Mouse (Mus musculus) stomach, embryonic 15.5 days (tissue): ENCODE data around the gene Mbd3. TPM values are rescaled to one million over a fixed set of nuclear protein-coding genes. Genes with fewer than 3 reads are reported as not detected.

ENCODE experiments used
- ATAC-seq: fragments of 200-750 bp; cut with Nextera tagmentation; 2 replicates; pipeline ENCODE4 v1.8.0; 2017; ENCODE audit warnings: low read depth, moderate number of reproducible peaks, moderate TSS enrichment; ENCODE audit not compliant: insufficient read depth, low FRiP score
- H3K27ac ChIP-seq: fragments of 300-500 bp; sonication (generic); 2 replicates; pipeline ENCODE4 v1.5.1; 2015; ENCODE audit warnings: mild to moderate bottlenecking, inconsistent platforms
- H3K27me3 ChIP-seq: fragments of 300-500 bp; sonication (generic); replicated peaks from 2 replicates; pipeline ENCODE4 v1.6.1; 2015; ENCODE audit warnings: inconsistent platforms
- H3K36me3 ChIP-seq: fragments of 300-500 bp; sonication (generic); 2 replicates; pipeline ENCODE4 v1.6.1; 2015; ENCODE audit warnings: inconsistent platforms
- H3K4me1 ChIP-seq: fragments of 300-500 bp; sonication (generic); 2 replicates; pipeline ENCODE4 v1.6.1; 2015; ENCODE audit warnings: inconsistent platforms
- H3K4me2 ChIP-seq: fragments of 300-500 bp; sonication (generic); 2 replicates; pipeline ENCODE4 v1.6.1; 2015; ENCODE audit warnings: mild to moderate bottlenecking, inconsistent platforms
- H3K4me3 ChIP-seq: fragments of 300-500 bp; sonication (generic); replicated peaks from 2 replicates; pipeline ENCODE4 v1.5.1; 2015; ENCODE audit warnings: inconsistent platforms
- H3K9ac ChIP-seq: fragments of 300-500 bp; sonication (generic); 2 replicates; pipeline ENCODE4 v1.6.1; 2015; ENCODE audit warnings: inconsistent platforms
- H3K9me3 ChIP-seq: fragments of 300-500 bp; sonication (generic); 2 replicates; pipeline ENCODE4 v1.6.1; 2016; ENCODE audit warnings: inconsistent platforms
- WGBS: fragments of 180-500 bp; shearing (Covaris S2); methylation state at CpG from one replicate; pipeline ENCODE4 v1.1.7; 2015; 5-methylcytosine and 5-hydroxymethylcytosine counted together
- polyA plus RNA-seq: library from polyadenylated mRNA; unstranded; fragments of >200 nt; fragmentation: Nextera tagmentation; extraction: Ambion mirVana; gene quantifications from 2 replicates; pipeline ENCODE4 v1.2.1, GENCODE M21; 2015

Gene Mbd3
- polyA plus RNA-seq, 1 experiment from 2014 or later: 204 TPM

DNA sequence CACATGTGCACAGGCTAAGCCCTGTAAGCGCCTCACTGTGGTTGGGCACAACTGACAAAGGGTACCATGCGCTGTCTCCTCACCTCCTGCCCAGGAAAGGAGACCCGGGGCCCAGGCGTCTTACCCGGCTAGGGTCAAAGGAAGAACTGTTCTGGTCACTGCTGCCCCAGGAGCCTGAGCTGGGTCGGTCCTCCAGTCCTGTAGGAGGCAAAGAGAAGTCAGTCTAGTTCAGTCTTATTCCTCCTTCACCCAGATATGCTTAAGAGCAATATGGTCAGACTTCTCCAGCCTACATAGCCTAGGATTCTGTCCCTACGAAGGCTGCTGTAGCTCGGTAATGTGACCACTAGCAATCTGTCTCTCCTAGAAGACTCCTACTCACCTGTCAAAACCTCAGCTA, 21.9 kb upstream of the Mbd3 start:
- peaks cover 68% of the 10 kb centered on the region for H3K36me3 ChIP-seq
- H3K4me3 ChIP-seq: no peak overlapping the region
- H3K4me1 ChIP-seq: peaks cover 24% of the 10 kb centered on the region
- no peak overlapping the region for H3K4me2 ChIP-seq
- H3K9me3 ChIP-seq: no peaks in the 10 kb centered on the region
- 90% methylated on average over 8 of the region's 8 CpGs for WGBS
- H3K9ac ChIP-seq: no peak overlapping the region
- H3K27ac ChIP-seq: no peak overlapping the region
- no peak for ATAC-seq
- no peaks in the 10 kb centered on the region for H3K27me3 ChIP-seq

DNA sequence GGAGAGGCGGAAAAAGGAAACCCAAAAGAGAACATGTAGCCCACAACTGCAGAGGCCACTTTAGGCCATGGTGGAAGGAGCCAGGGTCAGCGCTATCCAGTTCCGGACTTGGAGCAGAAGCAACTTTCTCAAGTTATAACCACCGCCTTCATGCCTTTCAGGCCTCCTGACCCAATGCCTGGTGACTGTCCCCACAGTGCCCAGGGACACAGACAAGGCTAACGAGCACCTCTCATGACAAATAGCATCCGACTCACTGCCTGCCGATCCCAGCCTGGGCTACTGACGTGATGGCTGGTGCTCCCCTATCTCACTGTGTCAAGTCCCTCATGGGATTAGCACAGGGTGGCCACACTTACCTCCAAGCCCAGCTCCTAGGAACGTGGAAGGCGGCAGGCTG, 21.4 kb upstream of the Mbd3 start:
- no peaks in the 10 kb centered on the region for H3K27me3 ChIP-seq
- 89% methylated on average over 10 of the region's 10 CpGs for WGBS

DNA sequence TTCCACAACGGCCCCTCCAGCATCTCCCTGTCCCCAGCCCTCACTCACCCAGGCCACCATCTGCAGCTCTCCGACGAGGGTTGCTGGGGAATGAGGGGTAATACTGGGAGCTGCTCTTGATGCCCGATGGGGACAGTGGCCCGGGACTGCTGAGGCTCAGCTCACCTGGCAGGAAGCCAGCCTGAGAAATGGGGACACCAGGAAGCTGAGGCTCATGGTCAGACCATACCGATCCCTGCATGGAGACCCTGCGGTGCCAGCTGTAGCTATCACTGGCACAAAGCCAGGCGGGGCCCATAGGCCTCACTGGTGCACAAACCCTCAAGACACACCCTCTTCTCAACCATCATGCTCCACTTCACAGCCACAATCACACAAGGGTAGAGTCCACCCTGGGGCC, 20.1 kb upstream of the Mbd3 start:
- no peaks in the 10 kb centered on the region for H3K9me3 ChIP-seq
- peaks cover 68% of the 10 kb centered on the region for H3K36me3 ChIP-seq
- no peak overlapping the region for H3K9ac ChIP-seq
- 0 out of 2 replicates have a peak overlapping the region, but pooled peaks have one; percentile 6 for H3K4me2 ChIP-seq
- no peaks in the 10 kb centered on the region for H3K27me3 ChIP-seq
- no peak for ATAC-seq
- H3K27ac ChIP-seq: peak overlapping the region; percentile 32; the same call in 1 of the 2 replicates
- H3K4me1 ChIP-seq: peaks cover 24% of the 10 kb centered on the region
- H3K4me3 ChIP-seq: no peak overlapping the region
- WGBS: 73% methylated on average over 8 of the region's 8 CpGs

More for the DNA sequence above, 21.4 kb upstream of the Mbd3 start:
- Histone ChIP-seq H3K4me1 (peaks cover 24% of the 10 kb centered on the region), H3K4me2 (no peak overlapping the region), H3K4me3 (no peak overlapping the region), H3K36me3 (peaks cover 68% of the 10 kb centered on the region), H3K9ac (no peak overlapping the region), H3K9me3 (no peaks in the 10 kb centered on the region), H3K27ac (no peak overlapping the region)
- ATAC-seq: no peak

DNA sequence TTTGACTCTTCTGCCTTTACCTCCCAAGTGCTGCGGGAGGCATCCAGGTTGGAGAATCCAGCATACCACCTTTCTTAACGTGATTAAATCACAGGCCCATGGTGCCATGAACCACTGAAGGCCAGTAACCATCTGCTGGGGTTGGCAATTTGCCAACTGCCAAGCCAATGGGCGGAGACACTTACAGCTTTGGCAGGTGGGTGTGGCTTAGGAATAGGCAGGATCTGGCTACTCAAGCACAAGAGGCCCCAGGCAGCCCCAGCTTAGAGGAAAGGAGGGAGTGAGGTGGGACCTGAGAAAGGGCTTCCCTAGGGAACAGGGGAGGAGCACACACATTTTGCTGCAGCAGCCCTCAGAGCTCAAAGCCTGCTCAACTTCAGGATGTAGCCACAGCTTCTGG, 19.0 kb upstream of the Mbd3 start:
- no peaks in the 10 kb centered on the region for H3K9me3 ChIP-seq
- H3K9ac ChIP-seq: no peak overlapping the region
- peaks cover 69% of the 10 kb centered on the region for H3K36me3 ChIP-seq
- no peaks in the 10 kb centered on the region for H3K27me3 ChIP-seq
- WGBS: 48% methylated on average over 3 of the region's 3 CpGs
- H3K27ac ChIP-seq: peak overlapping the region; percentile 32; the same call in 1 of the 2 replicates
- ATAC-seq: 0 out of 2 replicates have a peak, but pooled peaks have one; percentile 21
- H3K4me1 ChIP-seq: peaks cover 24% of the 10 kb centered on the region
- no peak overlapping the region for H3K4me2 ChIP-seq
- H3K4me3 ChIP-seq: no peak overlapping the region

DNA sequence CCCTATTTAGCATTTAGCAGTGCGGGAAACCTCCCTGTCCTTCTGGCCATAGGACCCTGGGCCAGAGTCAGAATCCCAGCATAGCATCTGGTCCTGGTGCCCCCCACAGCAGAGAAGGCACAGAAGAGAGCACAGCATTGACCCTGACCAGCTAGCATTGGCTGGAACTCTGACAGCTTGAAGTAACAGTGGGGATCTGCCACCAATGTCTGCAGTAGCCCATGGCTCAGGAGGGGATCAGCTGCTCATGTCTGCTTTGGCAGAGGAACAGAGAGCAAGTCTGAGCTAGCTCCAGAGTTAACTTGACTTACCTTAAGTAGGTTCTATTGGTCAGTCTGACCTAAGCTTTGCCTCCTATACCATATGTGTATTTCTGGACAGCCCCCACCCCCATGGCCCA, 18.5 kb upstream of the Mbd3 start:
- Histone ChIP-seq H3K9me3 (no peaks in the 10 kb centered on the region), H3K4me2 (no peak overlapping the region), H3K9ac (no peak overlapping the region), H3K27me3 (no peaks in the 10 kb centered on the region), H3K4me1 (peaks cover 24% of the 10 kb centered on the region), H3K36me3 (peaks cover 73% of the 10 kb centered on the region), H3K27ac (no peak overlapping the region), H3K4me3 (no peak overlapping the region)
- no peak for ATAC-seq
- 88% methylated on average over 1 of the region's 1 CpGs for WGBS

DNA sequence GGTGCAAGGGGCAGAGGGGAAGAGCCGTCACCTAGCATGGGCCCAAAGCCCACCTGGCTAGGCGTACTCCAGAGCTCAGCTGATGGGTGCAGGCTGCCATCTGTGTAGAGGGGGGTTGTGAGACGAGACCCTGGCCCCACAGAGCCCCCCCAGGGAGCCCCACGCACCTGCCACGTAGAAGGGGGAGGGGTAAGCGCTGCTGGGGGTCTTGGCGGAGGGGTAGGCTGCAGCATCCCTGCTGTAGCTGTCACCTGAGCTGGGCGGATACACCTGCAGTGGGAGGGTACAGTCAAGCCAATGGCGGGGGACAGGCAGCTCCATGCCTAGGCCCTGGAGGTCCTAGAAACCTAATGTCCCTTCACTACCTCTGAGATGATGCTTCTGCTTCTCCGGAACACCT, 18.0 kb upstream of the Mbd3 start:
- Histone ChIP-seq H3K36me3 (peaks cover 78% of the 10 kb centered on the region), H3K4me2 (no peak overlapping the region), H3K4me3 (no peak overlapping the region), H3K27ac (no peak overlapping the region), H3K9me3 (no peaks in the 10 kb centered on the region), H3K27me3 (no peaks in the 10 kb centered on the region), H3K9ac (no peak overlapping the region), H3K4me1 (peaks cover 23% of the 10 kb centered on the region)
- 94% methylated on average over 10 of the region's 10 CpGs for WGBS
- ATAC-seq: no peak

DNA sequence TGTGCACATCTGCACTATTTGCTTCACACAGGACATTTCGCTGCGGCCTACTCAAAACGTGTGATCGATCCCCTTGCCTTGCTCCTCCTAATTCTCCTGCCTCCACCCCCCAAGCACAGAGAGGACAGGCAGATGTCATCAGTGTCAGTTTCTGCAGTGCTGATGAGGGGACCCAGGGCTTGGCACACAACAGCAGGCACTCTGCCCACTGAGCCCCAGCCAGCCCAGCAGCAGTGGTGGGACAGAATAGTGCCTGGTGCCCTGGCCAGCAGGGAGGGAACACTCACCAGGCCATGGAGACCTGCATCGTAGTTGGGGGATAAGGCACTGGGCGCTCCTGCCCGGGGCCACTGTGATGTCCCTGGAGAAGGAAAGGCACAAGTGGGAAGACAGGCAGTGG, 16.2 kb upstream of the Mbd3 start:
- WGBS: 92% methylated on average over 7 of the region's 7 CpGs
- no peak for ATAC-seq
- no peaks in the 10 kb centered on the region for H3K27me3 ChIP-seq
- no peak overlapping the region for H3K4me3 ChIP-seq
- H3K36me3 ChIP-seq: peaks cover 90% of the 10 kb centered on the region
- H3K27ac ChIP-seq: no peak overlapping the region
- H3K9ac ChIP-seq: no peak overlapping the region
- H3K9me3 ChIP-seq: no peaks in the 10 kb centered on the region
- peaks cover 21% of the 10 kb centered on the region for H3K4me1 ChIP-seq
- H3K4me2 ChIP-seq: no peak overlapping the region

DNA sequence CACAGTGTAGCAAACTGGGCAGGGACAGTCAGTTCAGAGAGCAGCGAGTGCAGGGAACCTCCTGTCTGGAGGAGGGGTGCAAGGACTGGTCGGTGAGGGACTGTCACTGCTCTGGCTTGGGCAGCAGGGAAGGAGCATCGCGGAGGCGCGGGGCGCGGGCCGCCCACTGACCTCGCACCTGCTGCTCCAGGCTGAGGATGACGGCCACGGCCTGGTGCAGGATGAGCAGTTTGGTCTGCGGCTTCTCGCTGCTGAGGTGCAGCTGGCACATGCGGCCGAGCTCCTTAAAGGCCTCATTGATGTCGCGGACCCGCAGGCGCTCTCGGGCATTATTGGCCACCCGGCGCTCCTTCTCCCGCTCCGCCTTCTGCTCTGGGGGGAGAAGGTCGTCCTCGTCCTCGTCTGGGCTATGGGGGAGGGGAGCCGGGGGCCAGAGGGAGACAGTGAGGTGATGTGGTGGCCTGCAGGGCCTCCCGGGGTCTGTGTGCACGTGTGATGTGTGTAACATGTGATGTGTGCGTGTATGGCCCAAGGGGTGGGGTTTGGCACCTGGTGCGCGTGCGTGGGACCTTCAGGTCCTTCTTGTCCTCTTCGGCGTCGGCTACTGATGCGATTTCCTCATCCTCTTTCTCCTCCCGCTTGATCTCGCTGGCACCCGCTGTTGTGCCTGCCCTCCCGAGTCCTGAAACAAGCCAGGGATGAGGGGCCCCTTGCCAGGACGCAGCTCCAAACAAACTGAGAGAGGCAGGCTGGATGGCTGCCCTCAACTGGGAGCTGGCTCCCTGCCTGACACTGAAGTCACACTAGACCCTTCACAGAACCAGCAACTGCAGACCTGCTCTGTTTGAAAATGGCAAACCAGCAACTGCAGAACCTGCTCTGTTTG, 13.5 kb upstream of the Mbd3 start:
- no peaks in the 10 kb centered on the region for H3K9me3 ChIP-seq
- no peak overlapping the region for H3K4me2 ChIP-seq
- peaks cover 80% of the 10 kb centered on the region for H3K36me3 ChIP-seq
- no peaks in the 10 kb centered on the region for H3K27me3 ChIP-seq
- ATAC-seq: no peak
- WGBS: 81% methylated on average over 44 of the region's 44 CpGs
- H3K27ac ChIP-seq: no peak overlapping the region
- no peak overlapping the region for H3K9ac ChIP-seq
- no peak overlapping the region for H3K4me3 ChIP-seq
- no peaks in the 10 kb centered on the region for H3K4me1 ChIP-seq

DNA sequence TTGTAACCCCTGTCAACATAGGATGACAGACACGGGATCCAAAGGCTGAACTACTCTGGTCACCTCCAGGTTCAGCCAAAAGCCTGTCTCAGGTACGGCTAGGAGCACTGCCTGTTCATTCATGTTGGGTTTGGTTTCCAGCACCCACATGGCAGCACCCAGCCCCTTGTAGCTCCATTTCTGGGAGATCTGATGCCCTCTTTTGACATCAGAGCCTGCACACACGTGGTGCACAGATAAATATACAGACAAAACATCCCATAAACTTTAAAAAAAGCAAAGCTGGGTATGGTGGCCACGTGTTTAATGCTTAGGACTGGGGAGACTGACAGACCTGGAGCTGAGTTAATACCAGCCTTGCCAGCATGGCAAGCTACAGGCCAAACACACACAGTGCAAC, 8.6 kb upstream of the Mbd3 start:
- WGBS: 45% methylated on average over 4 of the region's 4 CpGs

DNA sequence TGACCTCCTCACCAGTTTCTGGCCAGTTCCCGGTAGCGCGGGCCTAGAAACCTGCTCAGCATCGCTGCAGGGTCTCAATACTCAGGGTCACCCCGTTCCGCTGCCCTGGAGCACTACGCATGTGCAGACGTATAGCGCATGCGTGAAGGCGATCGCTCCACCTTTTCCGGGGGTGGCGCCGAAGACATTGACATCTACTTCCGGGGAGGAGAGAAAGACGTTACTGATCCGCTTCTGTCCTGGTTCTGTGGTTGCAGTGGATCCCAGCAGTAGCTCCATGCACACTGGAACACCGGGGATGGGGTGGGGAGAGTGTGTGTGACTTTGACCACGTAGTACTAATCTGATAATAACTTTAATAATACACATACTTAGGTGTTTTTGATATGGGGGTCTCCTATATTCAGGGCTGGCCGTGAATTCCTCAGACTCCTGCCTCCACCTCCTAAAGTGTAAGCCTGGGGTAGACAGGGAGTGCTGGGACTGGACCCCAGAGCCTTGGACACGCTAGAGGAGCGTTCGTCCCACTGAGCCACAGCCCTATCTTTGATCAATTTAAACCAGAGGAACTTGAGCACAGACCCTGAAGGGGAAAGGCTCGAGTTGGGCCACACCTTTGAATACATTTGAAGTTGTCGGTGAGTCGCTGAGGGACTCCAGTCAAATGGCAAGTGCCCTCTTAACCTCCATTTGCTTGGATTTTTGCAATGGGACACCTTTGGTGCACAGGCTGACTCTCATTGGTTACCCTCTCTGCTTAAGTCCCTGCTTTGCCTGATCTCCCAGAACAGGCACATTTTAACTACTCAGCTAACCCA, 7.5 kb upstream of the Mbd3 start, which contains the start of gene Uqcr11:
Uqcr11 (minus strand) TSS at position 147 of the 818 bp plus-strand sequence.
- WGBS: under 1% methylated on average over 27 of the region's 27 CpGs
- Histone ChIP-seq H3K27me3 (no peaks in the 10 kb centered on the region), H3K36me3 (peaks cover 50% of the 10 kb centered on the region), H3K9me3 (0 out of 2 replicates have a peak, but pooled peaks cover 2% of the 10 kb centered on the region), H3K4me1 (peaks cover 25% of the 10 kb centered on the region), H3K27ac (peak within 1 kb of the TSS; percentile 85), H3K9ac (peak within 1 kb of the TSS; percentile 89), H3K4me2 (peak within 1 kb of the TSS; percentile 87), H3K4me3 (peak within 1 kb of the TSS; percentile 96)
- peak; percentile 82 for ATAC-seq

More for the DNA sequence above, 8.6 kb upstream of the Mbd3 start:
- Histone ChIP-seq H3K27ac (no peak overlapping the region), H3K4me1 (peaks cover 25% of the 10 kb centered on the region), H3K27me3 (no peaks in the 10 kb centered on the region), H3K36me3 (peaks cover 52% of the 10 kb centered on the region), H3K4me2 (no peak overlapping the region), H3K4me3 (no peak overlapping the region), H3K9me3 (0 out of 2 replicates have a peak, but pooled peaks cover 2% of the 10 kb centered on the region), H3K9ac (no peak overlapping the region)
- ATAC-seq: no peak

DNA sequence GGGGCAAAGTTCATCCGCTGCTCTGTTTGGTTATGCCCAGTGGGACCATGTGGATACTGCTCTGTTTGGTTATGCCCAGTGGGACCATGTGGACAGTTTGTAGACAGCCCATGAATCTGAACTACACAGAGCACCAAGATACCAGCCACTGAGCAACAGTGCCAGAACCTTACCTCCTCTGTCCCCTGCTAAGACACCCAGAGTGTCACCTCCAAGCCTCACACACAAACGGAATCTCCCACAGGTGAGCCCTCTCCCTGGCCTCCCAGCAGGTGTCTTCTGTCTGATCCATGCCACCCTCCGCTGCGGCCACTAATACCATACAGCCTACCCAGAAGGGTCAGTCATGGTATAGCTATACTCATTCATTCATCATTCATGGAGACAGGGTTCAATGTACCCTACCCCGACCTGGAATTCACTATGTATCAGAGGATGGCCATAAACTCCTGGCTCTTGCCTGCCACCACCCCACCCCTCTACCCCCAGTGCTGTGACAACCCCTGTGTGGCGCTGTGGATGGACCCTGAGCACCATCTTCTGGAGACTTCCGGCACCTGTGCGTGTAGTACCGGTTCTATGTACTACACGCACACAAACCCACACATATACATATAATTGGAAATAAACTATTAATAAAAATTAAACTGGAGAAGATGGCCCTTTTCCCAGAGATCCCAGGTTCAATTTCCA, 6.3 kb upstream of the Mbd3 start:
- Histone ChIP-seq H3K4me2 (peak overlapping the region; percentile 87), H3K4me1 (peaks cover 30% of the 10 kb centered on the region), H3K4me3 (peak overlapping the region; percentile 96), H3K9me3 (0 out of 2 replicates have a peak, but pooled peaks cover 2% of the 10 kb centered on the region), H3K36me3 (peaks cover 41% of the 10 kb centered on the region), H3K27me3 (no peaks in the 10 kb centered on the region), H3K27ac (no peak overlapping the region), H3K9ac (peak overlapping the region; percentile 89)
- WGBS: 51% methylated on average over 10 of the region's 10 CpGs
- no peak for ATAC-seq
